Comparison of ENCODE assay signal across 14 mouse cellular contexts in the genomic region with DNA sequence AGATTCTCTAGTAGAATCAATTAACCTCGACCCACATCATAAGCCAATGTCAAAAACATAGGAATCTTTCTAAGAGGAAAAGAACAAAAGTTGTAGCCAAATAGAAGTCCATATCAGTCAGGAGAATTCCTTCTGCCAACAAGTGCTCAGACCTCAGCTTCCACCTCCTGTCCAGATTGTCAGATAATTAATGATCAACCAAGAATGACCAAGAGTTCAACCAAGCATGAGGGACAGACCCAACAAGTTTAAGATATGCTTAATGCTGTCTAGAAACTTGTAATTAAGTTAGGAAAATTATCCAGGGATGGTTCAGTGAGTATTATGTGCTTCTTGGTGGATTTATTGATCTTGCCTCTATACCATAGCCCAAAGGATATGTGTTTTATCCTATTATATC.
"Had no signal": no experiment of that assay in that cellular context is flagged by ENCODE, and none has a peak within 500 bp of the region (broad histone marks: within the 10 kb centered on the region; RNA-seq: fewer than 3 reads in every experiment).

No protein-coding gene starts in this region.

- ATAC-seq: hindbrain, embryonic 16.5 days; inflammation-experienced regulatory T-cells, adult 6 months; intestine, postnatal 0 days; lung, postnatal 0 days; midbrain, embryonic 15.5 days had no signal

- H3K4me2 ChIP-seq: limb, embryonic 12.5 days; liver, embryonic 15.5 days; midbrain, embryonic 11.5 days; midbrain, embryonic 15.5 days; neural tube, embryonic 12.5 days had no signal

- H3K4me3 ChIP-seq: layer of hippocampus, adult 2 months; limb, embryonic 12.5 days; liver, embryonic 15.5 days; midbrain, embryonic 15.5 days; neural tube, embryonic 12.5 days had no signal

- H3K9ac ChIP-seq: limb, embryonic 12.5 days; liver, embryonic 15.5 days; midbrain, embryonic 15.5 days; neural tube, embryonic 12.5 days had no signal

- DNase-seq: liver; lung, adult 2 months; lung, postnatal 36 days had no signal

- H3K4me1 ChIP-seq: limb, embryonic 12.5 days; liver, embryonic 15.5 days; midbrain, embryonic 15.5 days; neural tube, embryonic 12.5 days had no signal

- H3K9me3 ChIP-seq: liver, embryonic 15.5 days; neural tube, embryonic 12.5 days had no signal

- H3K36me3 ChIP-seq: limb, embryonic 12.5 days; liver, embryonic 15.5 days; midbrain, embryonic 15.5 days; neural tube, embryonic 12.5 days had no signal

- H3K27ac ChIP-seq: layer of hippocampus, adult 2 months; limb, embryonic 12.5 days; liver, embryonic 15.5 days; midbrain, embryonic 15.5 days; neural tube, embryonic 12.5 days; stomach, postnatal 0 days had no signal

- H3K27me3 ChIP-seq: limb, embryonic 12.5 days; liver, embryonic 15.5 days; midbrain, embryonic 15.5 days; neural tube, embryonic 12.5 days had no signal
